Mouse (Mus musculus) heart, postnatal 10 days (tissue): Measurements from ENCODE around the gene Cysrt1. TPM values are rescaled to one million over a fixed set of nuclear protein-coding genes. Genes with fewer than 3 reads are reported as not detected.
A peak's percentile ranks its signal among the peaks of the same experiment; 100 is the strongest.

ENCODE experiments used
- DNase-seq, 2 experiments: peaks; one replicate each; pipeline ENCODE4 v3.0.0; 2021
- intact Hi-C: fragments of 180-260 bp; cut with DNase I; formaldehyde crosslinking; loops from one replicate; pipeline ENCODE4 v1.15.1; 2025
- total RNA-seq, 2 experiments: library from RNA; stranded (reverse); gene quantifications; 2 replicates each; pipeline ENCODE4 v1.2.3; 2021

Cysrt1 gene
- total RNA-seq = not detected

GRCm38 (mm10) chr2:25242101-25242506 is at the start of gene Cysrt1, which contains the start of gene Rnf208:
TSS of gene Cysrt1 (minus strand) at chr2:25242452.
TSS of gene Rnf208 (plus strand) at chr2:25242255.
- intact Hi-C loops = no loop called here
- DNase-seq = no peak

GRCm38 (mm10) chr2:25291184-25292053 is 49.2 kb upstream of the Cysrt1 start:
- intact Hi-C loops = loop anchor here (2.0 kb wide), 1 partner anchor 63 kb away; no protein-coding TSS in a partner anchor
- peak in 1 of 2 experiments; percentile 24 for DNase-seq

GRCm38 (mm10) chr2:25290816-25291130 is 48.5 kb upstream of the Cysrt1 start:
- DNase-seq = peak; percentile 18 to 30
- intact Hi-C loops = no loop called here

- peak; percentile 31 to 41 for DNase-seq
- intact Hi-C loops = no loop called here
Observed at GRCm38 (mm10) chr2:25290101-25290815, 48.0 kb upstream of the Cysrt1 start.

GRCm38 (mm10) chr2:25289651-25290050 is 47.4 kb upstream of the Cysrt1 start, which contains the start of gene Lrrc26:
TSS of gene Lrrc26 (plus strand) at chr2:25289915.
- peak; percentile 59 to 65 for DNase-seq
- intact Hi-C loops = no loop called here

GRCm38 (mm10) chr2:25288734-25289345 is 46.6 kb upstream of the Cysrt1 start:
- intact Hi-C loops = no loop called here
- DNase-seq = no peak

- no peak for DNase-seq
- intact Hi-C loops = no loop called here
Observed at GRCm38 (mm10) chr2:25287927-25288649, 45.8 kb upstream of the Cysrt1 start, which contains the start of gene Tmem210. TSS of gene Tmem210 (plus strand) at chr2:25288145.

- intact Hi-C loops = no loop called here
- peak; percentile 41 to 49 for DNase-seq
Observed at GRCm38 (mm10) chr2:25286837-25287636, 44.8 kb upstream of the Cysrt1 start.

- intact Hi-C loops = no loop called here
- DNase-seq = no peak
Observed at GRCm38 (mm10) chr2:25286314-25286713, 44.1 kb upstream of the Cysrt1 start.

GRCm38 (mm10) chr2:25285551-25285950 is 43.3 kb upstream of the Cysrt1 start:
- no peak for DNase-seq
- intact Hi-C loops = no loop called here

GRCm38 (mm10) chr2:25278928-25279882 is 37.0 kb upstream of the Cysrt1 start:
- DNase-seq = peak; percentile 76 to 92
- intact Hi-C loops = no loop called here

GRCm38 (mm10) chr2:25273010-25273409 is 30.8 kb upstream of the Cysrt1 start:
- DNase-seq = no peak
- intact Hi-C loops = loop anchor here (5.0 kb wide), 1 partner anchor 59 kb away; the partner anchor contains the start of gene Man1b1

- no peak for DNase-seq
- intact Hi-C loops = loop anchor here (5.0 kb wide), 1 partner anchor 60 kb away; the partner anchor contains the start of gene Man1b1
Observed at GRCm38 (mm10) chr2:25272515-25272914, 30.3 kb upstream of the Cysrt1 start.

- DNase-seq = peak; percentile 98 to 99
- intact Hi-C loops = loop anchor here (5.0 kb wide), 1 partner anchor 60 kb away; the partner anchor contains the start of gene Man1b1
Observed at GRCm38 (mm10) chr2:25271827-25272511, 29.7 kb upstream of the Cysrt1 start, which contains the start of the genes Ssna1 and Anapc2. TSS of gene Ssna1 (minus strand) at chr2:25272438. TSS of gene Anapc2 (plus strand) at chr2:25272478.

- intact Hi-C loops = no loop called here
- no peak for DNase-seq
Observed at GRCm38 (mm10) chr2:25267746-25268309, 25.6 kb upstream of the Cysrt1 start.

GRCm38 (mm10) chr2:25267241-25267640 is 25.0 kb upstream of the Cysrt1 start:
- intact Hi-C loops = no loop called here
- no peak for DNase-seq

GRCm38 (mm10) chr2:25266720-25267119 is 24.5 kb upstream of the Cysrt1 start:
- intact Hi-C loops = no loop called here
- DNase-seq = peak; percentile 32 to 52
